Mouse (Mus musculus) forebrain, embryonic 12.5 days (tissue): ENCODE measurements around the gene Il2rb. TPM values are rescaled to one million over a fixed set of nuclear protein-coding genes. Genes with fewer than 3 reads are reported as not detected.

Source experiments
- ATAC-seq: fragments of 200-750 bp; cut with Nextera tagmentation; 2 replicates; pipeline ENCODE4 v1.8.0; 2017; ENCODE audit warnings: moderate TSS enrichment; ENCODE audit not compliant: low FRiP score
- H3K27ac ChIP-seq: fragments of 300-500 bp; sonication (generic); 2 replicates; pipeline ENCODE4 v1.5.1; 2016; ENCODE audit warnings: mild to moderate bottlenecking
- H3K27me3 ChIP-seq: fragments of 300-500 bp; sonication (generic); 2 replicates; pipeline ENCODE4 v1.6.1; 2016; ENCODE audit warnings: mild to moderate bottlenecking
- H3K36me3 ChIP-seq: fragments of 300-500 bp; sonication (generic); replicated peaks from 2 replicates; pipeline ENCODE4 v1.6.1; 2016; ENCODE audit warnings: mild to moderate bottlenecking
- H3K4me1 ChIP-seq: fragments of 300-500 bp; sonication (generic); 2 replicates; pipeline ENCODE4 v1.6.1; 2016
- H3K4me2 ChIP-seq: fragments of 300-500 bp; sonication (generic); 2 replicates; pipeline ENCODE4 v1.6.1; 2016; ENCODE audit warnings: mild to moderate bottlenecking, moderate library complexity
- H3K4me3 ChIP-seq: fragments of 300-500 bp; sonication (generic); replicated peaks from 2 replicates; pipeline ENCODE4 v1.5.1; 2016; ENCODE audit warnings: mild to moderate bottlenecking
- H3K9ac ChIP-seq: fragments of 300-500 bp; sonication (generic); 2 replicates; pipeline ENCODE4 v1.6.1; 2016; ENCODE audit warnings: mild to moderate bottlenecking
- H3K9me3 ChIP-seq: fragments of 300-500 bp; sonication (generic); 2 replicates; pipeline ENCODE4 v1.6.1; 2016
- WGBS: fragments of 180-500 bp; shearing (Covaris S2); methylation state at CpG from one replicate; pipeline ENCODE4 v1.1.7; 2016; 5-methylcytosine and 5-hydroxymethylcytosine counted together
- polyA plus RNA-seq: library from polyadenylated mRNA; unstranded; fragments of >200 nt; fragmentation: Nextera tagmentation; extraction: Ambion mirVana; gene quantifications from 2 replicates; pipeline ENCODE4 v1.2.1, GENCODE M21; 2016

Gene Il2rb
- polyA plus RNA-seq, 1 experiment from 2014 or later, result not detected

DNA sequence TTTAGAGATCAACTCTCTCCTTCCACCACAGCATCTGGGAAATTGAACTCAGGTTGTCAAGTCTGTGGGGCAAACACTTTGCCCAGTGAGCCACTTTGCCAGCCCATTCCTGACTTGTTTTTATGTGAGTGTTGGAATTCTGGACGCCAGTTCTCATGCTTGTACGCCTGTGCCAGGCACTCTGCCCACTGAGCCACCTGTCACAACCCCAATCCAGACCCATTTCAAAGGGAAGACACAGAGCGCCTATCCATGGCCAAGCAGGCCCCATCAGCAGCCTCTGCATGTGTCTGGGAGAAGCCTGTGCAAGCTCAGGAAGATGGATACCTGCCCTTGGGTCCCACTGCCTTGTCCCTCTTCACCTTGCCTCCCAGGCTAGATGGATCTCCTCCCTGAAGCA is 3.8 kb downstream of the Il2rb start:
- H3K4me3 ChIP-seq, result no peak overlapping the region
- no peak overlapping the region for H3K4me2 ChIP-seq
- H3K27ac ChIP-seq, result no peak overlapping the region
- H3K4me1 ChIP-seq, result no peaks in the 10 kb centered on the region
- no peaks in the 10 kb centered on the region for H3K36me3 ChIP-seq
- 84% methylated on average over 3 of the region's 3 CpGs for WGBS
- H3K27me3 ChIP-seq, result peaks cover 3% of the 10 kb centered on the region; the same call in 1 of the 2 replicates
- no peak overlapping the region for H3K9ac ChIP-seq
- no peak for ATAC-seq
- H3K9me3 ChIP-seq, result no peaks in the 10 kb centered on the region

DNA sequence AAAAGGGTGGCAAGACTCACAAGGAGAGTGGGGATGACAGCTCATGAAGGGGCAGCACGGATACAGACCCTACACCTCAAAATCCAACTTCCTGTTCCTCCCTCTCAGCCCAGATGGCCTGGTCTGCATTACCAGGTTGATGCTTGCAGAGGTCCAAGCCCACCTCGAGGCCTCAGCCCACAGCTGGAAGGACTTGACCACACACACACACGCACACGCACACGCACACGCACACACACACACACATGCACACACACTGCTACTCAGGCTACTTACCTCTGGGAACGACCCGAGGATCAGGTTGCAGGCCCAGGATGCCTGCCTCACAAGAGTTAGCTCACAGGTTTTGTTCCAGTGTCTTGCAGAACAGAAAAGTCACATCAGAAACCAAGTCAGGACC is 5.2 kb downstream of the Il2rb start:
- no peak for ATAC-seq
- no peak overlapping the region for H3K4me2 ChIP-seq
- no peaks in the 10 kb centered on the region for H3K4me1 ChIP-seq
- WGBS, result 80% methylated on average over 8 of the region's 8 CpGs
- peaks cover 3% of the 10 kb centered on the region; the same call in 1 of the 2 replicates for H3K27me3 ChIP-seq
- no peak overlapping the region for H3K27ac ChIP-seq
- no peak overlapping the region for H3K4me3 ChIP-seq
- H3K36me3 ChIP-seq, result no peaks in the 10 kb centered on the region
- H3K9me3 ChIP-seq, result no peaks in the 10 kb centered on the region
- no peak overlapping the region for H3K9ac ChIP-seq

DNA sequence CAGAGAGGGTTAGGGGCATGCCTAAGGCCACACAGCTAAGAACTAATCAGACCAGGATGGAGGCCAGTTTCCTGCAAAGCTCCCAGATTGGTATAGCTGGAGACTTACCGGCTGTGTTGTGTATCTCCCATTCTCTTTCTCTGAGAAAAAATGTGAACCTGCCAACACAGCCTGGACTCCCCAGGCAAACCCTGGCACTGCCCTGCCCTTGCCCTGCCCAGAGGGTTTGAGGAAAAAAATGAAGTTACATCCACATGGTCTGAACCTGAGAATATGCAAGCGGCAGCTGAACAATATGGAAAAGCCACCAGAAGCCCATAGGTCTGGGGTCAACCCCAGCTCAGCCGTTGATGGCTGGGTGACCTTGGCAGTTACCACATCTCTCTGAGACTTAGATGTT is 5.8 kb downstream of the Il2rb start:
- 90% methylated on average over 3 of the region's 3 CpGs for WGBS

DNA sequence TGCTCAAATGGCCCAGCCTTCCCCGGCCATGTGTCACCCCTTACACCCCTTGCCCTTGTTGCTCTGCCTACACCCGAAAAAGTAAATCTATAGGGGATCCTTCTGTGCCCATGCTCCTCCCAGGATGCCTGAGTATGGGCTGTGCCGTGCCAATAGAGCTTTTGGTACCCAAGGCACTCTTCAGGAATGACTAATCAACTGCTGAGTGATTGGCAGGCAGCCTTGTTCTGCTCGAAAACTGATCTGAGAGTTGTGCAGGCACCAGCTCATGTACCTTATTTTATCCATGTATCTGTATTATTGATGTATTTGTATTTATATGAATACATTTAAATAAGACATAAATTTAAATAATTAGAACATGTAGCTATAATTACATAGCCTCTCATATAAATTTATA is 8.0 kb downstream of the Il2rb start:
- H3K4me2 ChIP-seq, result no peak overlapping the region

More for the DNA sequence above, 5.8 kb downstream of the Il2rb start:
- no peak overlapping the region for H3K9ac ChIP-seq
- no peaks in the 10 kb centered on the region for H3K9me3 ChIP-seq
- H3K4me2 ChIP-seq, result no peak overlapping the region
- no peak overlapping the region for H3K27ac ChIP-seq
- H3K4me1 ChIP-seq, result no peaks in the 10 kb centered on the region
- H3K27me3 ChIP-seq, result peaks cover 3% of the 10 kb centered on the region; the same call in 1 of the 2 replicates
- H3K4me3 ChIP-seq, result no peak overlapping the region
- H3K36me3 ChIP-seq, result no peaks in the 10 kb centered on the region
- ATAC-seq, result no peak

DNA sequence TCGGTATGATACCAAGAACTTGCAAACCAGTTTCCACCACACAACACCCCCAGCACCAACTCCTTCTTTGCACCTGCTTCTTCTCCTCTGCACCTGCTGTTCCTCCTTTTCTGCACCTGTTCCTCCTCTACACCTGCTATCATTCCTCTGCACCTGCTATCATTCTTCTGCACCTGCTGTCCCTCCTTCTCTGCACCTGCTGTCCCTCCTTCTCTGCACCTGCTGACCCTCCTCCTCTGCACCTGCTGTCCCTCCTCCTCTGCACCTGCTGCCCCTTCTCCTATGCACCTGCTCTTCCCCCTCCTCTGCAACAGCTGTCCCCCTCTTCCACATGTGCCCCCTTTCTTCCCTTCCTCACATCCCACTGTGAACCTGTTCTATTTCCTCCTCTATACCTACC is 8.5 kb downstream of the Il2rb start:
- Histone ChIP-seq H3K4me3 (no peak overlapping the region), H3K9ac (no peak overlapping the region), H3K9me3 (no peaks in the 10 kb centered on the region), H3K36me3 (no peaks in the 10 kb centered on the region), H3K27me3 (peaks cover 3% of the 10 kb centered on the region; the same call in 1 of the 2 replicates), H3K4me2 (no peak overlapping the region), H3K27ac (no peak overlapping the region), H3K4me1 (no peaks in the 10 kb centered on the region)
- ATAC-seq, result no peak
- WGBS, result 88% methylated on average over 1 of the region's 1 CpGs

More for the DNA sequence above, 8.0 kb downstream of the Il2rb start:
- no peak overlapping the region for H3K9ac ChIP-seq
- H3K4me1 ChIP-seq, result no peaks in the 10 kb centered on the region
- peaks cover 3% of the 10 kb centered on the region; the same call in 1 of the 2 replicates for H3K27me3 ChIP-seq
- H3K36me3 ChIP-seq, result no peaks in the 10 kb centered on the region
- 83% methylated on average over 4 of the region's 4 CpGs for WGBS
- ATAC-seq, result no peak
- H3K27ac ChIP-seq, result no peak overlapping the region
- H3K9me3 ChIP-seq, result no peaks in the 10 kb centered on the region
- H3K4me3 ChIP-seq, result no peak overlapping the region

DNA sequence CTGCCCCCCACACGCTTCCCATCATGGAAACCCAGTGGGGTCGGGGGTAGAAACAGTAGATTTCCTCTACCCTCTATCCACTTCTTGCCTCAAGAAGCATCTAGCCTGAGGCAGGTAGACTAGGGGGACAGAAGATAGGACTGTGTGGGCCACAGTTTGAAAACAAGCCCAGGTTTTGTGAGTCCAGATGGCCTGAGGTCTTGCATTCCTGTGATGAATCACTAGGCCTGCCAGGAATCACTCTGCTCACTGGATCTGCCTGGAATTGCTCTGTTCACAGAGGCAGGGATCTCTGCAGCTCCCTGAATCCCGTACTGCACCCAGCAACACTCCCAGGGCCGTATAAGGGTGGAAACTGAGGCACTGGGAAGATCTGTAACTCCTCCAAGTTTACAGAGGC is 11.8 kb downstream of the Il2rb start:
- 78% methylated on average over 4 of the region's 4 CpGs for WGBS
- no peak overlapping the region for H3K9ac ChIP-seq
- ATAC-seq, result no peak
- no peaks in the 10 kb centered on the region for H3K9me3 ChIP-seq
- no peak overlapping the region for H3K4me3 ChIP-seq
- H3K27me3 ChIP-seq, result peaks cover 3% of the 10 kb centered on the region; the same call in 1 of the 2 replicates
- H3K36me3 ChIP-seq, result no peaks in the 10 kb centered on the region
- no peak overlapping the region for H3K27ac ChIP-seq
- H3K4me2 ChIP-seq, result no peak overlapping the region
- no peaks in the 10 kb centered on the region for H3K4me1 ChIP-seq

DNA sequence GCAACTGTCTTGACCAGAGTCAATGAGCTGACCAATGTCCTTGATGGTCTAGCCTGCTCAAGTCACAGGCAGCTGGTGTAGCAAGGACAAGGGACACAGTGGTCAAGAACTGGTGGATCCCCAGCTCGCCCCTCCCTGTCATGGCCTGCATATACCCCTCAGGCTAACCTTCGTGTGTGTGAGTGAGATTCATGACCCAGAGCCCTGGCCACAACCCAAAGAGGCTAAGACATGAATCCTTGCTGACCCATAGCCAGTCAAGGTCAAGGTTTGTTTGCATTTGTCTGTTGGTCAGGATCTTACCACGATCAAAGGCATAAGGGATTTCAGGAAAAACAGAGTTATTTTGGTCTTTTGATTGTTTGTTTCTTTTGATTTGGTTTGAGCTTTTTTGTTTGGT is 12.6 kb downstream of the Il2rb start:
- WGBS, result 71% methylated on average over 3 of the region's 3 CpGs
- no peak overlapping the region for H3K4me3 ChIP-seq
- no peaks in the 10 kb centered on the region for H3K36me3 ChIP-seq

DNA sequence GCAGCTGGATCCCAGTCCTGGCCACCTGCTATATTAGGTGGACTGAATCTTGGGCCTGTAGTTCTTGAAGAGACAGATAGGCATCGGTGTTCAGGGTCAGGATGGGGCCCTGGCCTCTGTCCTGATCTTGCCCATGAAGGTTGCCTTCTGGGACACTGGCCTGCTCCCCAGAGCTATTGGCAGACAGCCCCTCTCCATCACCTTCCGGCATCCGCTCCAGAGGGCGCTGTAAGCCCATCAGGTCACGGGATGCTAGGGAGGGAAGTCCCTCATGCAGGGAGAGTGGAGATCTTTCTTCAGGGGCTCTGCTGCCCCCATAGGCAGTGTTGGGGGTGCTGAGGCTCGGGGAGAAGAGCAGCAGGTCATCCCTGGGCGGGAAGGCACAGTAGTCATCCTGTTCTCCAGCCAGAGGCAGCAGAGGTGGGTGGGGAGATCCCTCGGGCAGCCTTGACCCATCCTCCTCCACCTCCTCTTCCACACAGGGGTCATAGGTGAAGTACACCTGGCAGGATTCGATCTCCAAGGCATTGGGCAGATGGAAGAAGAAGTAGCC is 13.5 kb downstream of the Il2rb start:
- peaks cover 2% of the 10 kb centered on the region; the same call in 1 of the 2 replicates for H3K27me3 ChIP-seq
- H3K9ac ChIP-seq, result no peak overlapping the region
- H3K4me3 ChIP-seq, result no peak overlapping the region
- H3K9me3 ChIP-seq, result no peaks in the 10 kb centered on the region
- H3K36me3 ChIP-seq, result no peaks in the 10 kb centered on the region
- H3K4me1 ChIP-seq, result no peaks in the 10 kb centered on the region
- no peak overlapping the region for H3K27ac ChIP-seq
- no peak overlapping the region for H3K4me2 ChIP-seq
- 43% methylated on average over 9 of the region's 9 CpGs for WGBS
- no peak for ATAC-seq

More for the DNA sequence above, 12.6 kb downstream of the Il2rb start:
- H3K27me3 ChIP-seq, result peaks cover 3% of the 10 kb centered on the region; the same call in 1 of the 2 replicates
- no peak for ATAC-seq
- H3K9ac ChIP-seq, result no peak overlapping the region
- no peak overlapping the region for H3K27ac ChIP-seq
- H3K4me2 ChIP-seq, result no peak overlapping the region
- H3K9me3 ChIP-seq, result no peaks in the 10 kb centered on the region
- H3K4me1 ChIP-seq, result no peaks in the 10 kb centered on the region

DNA sequence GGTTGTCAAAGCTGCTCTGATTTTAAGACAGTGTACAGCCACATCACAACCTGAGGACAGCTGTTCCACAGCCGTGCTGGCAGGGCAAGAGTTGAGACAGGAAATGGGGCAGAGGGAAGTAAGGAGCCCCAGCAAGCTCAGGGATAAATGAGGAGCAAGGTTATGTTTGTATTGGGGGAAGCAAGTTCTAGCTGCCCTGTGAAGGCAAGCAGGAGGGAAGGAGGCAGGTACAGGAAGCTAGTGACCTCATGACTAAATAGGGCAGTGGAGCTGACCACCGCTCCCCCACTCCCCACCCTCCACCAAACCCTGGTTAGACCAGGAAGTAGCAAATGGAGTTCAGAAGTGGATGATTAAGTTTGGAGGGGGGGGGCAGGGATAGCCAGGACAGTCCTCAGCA is 14.1 kb downstream of the Il2rb start:
- 93% methylated on average over 2 of the region's 2 CpGs for WGBS
- H3K36me3 ChIP-seq, result no peaks in the 10 kb centered on the region
- H3K4me1 ChIP-seq, result no peaks in the 10 kb centered on the region
- no peak overlapping the region for H3K9ac ChIP-seq
- H3K4me3 ChIP-seq, result no peak overlapping the region
- H3K27me3 ChIP-seq, result peaks cover 3% of the 10 kb centered on the region; the same call in 1 of the 2 replicates
- no peak for ATAC-seq
- H3K27ac ChIP-seq, result no peak overlapping the region
- no peaks in the 10 kb centered on the region for H3K9me3 ChIP-seq
- no peak overlapping the region for H3K4me2 ChIP-seq

DNA sequence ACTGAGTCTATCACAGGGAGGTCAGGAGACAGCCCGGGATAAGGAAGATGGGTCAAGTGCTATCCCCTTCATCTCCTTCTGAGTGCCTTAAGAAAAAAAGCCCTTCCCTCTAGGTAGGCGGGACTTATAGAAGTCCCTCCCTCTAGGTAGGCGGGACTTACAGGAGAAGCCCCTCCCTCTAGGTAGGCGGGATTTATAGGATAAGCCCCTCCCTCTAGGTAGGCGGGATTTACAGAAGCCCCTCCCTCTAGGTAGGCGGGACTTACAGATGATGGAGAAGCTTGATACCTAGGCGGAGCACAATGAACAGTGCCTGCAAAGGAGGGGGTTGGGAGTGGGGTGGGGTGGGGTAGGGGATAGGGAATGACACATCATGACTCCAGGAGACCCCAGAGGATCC is 15.0 kb downstream of the Il2rb start:
- 80% methylated on average over 7 of the region's 7 CpGs for WGBS
- peaks cover 9% of the 10 kb centered on the region; the same call in 1 of the 2 replicates for H3K27me3 ChIP-seq

DNA sequence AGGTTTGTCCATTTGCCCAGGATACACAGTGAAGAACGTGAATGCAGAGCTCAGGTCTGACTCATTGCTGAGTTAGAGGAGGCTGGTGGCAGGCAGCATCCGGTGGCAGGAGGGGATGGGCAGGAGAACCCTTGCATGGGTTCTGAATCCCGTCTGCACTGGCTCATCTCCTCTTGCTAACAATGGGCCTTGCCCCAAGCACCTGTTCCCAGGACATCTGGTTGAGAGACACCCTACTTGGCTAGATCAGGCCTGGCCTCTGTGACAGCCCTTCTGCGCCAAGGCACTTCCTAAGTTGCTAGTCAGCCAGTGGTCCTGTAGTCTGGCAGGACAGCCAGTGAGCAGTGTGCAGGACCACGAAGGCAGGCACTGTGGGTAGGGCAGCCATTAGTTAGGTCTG is 15.6 kb downstream of the Il2rb start:
- no peak overlapping the region for H3K27ac ChIP-seq
- ATAC-seq, result no peak
- peaks cover 9% of the 10 kb centered on the region; the same call in 1 of the 2 replicates for H3K27me3 ChIP-seq
- H3K4me3 ChIP-seq, result no peak overlapping the region
- no peaks in the 10 kb centered on the region for H3K9me3 ChIP-seq
- no peak overlapping the region for H3K4me2 ChIP-seq
- 85% methylated on average over 5 of the region's 5 CpGs for WGBS
- no peaks in the 10 kb centered on the region for H3K4me1 ChIP-seq
- H3K9ac ChIP-seq, result no peak overlapping the region
- no peaks in the 10 kb centered on the region for H3K36me3 ChIP-seq

More for the DNA sequence above, 15.0 kb downstream of the Il2rb start:
- H3K27ac ChIP-seq, result no peak overlapping the region
- ATAC-seq, result no peak
- no peaks in the 10 kb centered on the region for H3K9me3 ChIP-seq
- H3K9ac ChIP-seq, result no peak overlapping the region
- no peaks in the 10 kb centered on the region for H3K36me3 ChIP-seq
- no peaks in the 10 kb centered on the region for H3K4me1 ChIP-seq
- H3K4me2 ChIP-seq, result no peak overlapping the region
- no peak overlapping the region for H3K4me3 ChIP-seq

DNA sequence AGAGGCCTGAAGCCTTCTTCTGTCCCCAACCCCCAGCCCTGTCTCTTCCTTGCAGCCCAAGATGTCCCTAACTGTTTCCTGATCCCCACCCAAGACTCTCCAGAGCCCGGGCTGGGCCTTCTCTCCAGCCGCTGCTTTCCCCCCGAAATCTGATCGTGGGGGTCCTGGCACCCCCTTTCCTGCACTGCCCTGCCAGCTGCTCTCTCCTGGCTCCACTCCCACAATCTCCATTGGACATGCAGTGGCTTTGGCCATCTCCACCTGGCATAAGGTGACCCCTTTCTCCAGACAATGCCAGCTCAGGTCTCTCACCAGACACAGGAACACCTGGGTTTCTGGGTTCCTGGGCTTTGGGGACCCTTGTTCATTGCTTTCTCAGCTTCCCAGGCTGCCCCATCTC is 17.0 kb downstream of the Il2rb start:
- Histone ChIP-seq H3K9me3 (no peaks in the 10 kb centered on the region), H3K36me3 (no peaks in the 10 kb centered on the region), H3K27ac (no peak overlapping the region), H3K9ac (no peak overlapping the region), H3K27me3 (peaks cover 9% of the 10 kb centered on the region; the same call in 1 of the 2 replicates), H3K4me1 (no peaks in the 10 kb centered on the region), H3K4me3 (no peak overlapping the region), H3K4me2 (no peak overlapping the region)
- 84% methylated on average over 4 of the region's 4 CpGs for WGBS
- ATAC-seq, result no peak

DNA sequence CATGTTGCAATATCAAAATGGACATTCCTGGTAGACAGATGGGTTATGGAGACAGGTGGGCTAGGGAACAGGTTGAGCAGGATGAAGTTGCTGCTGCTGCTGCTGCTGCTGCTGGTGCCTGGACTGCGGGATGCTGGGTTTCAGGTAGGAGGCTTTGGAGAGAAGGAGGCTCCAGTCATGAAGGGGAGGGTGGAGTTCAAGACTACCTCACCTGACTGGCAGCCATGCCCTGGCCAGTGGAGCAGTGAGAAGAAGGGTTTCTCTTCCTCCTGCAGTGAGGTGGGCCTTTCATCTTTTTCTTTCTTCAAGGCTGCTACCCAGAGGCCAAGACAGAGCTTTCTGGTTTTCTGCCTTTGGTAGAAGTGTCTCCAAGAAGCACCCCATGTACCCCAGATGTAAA is 18.2 kb downstream of the Il2rb start:
- H3K4me2 ChIP-seq, result no peak overlapping the region
- 77% methylated on average over 1 of the region's 1 CpGs for WGBS

More for the DNA sequence above, 18.2 kb downstream of the Il2rb start:
- Histone ChIP-seq H3K27ac (no peak overlapping the region), H3K9ac (no peak overlapping the region), H3K4me3 (no peak overlapping the region), H3K27me3 (peaks cover 9% of the 10 kb centered on the region; the same call in 1 of the 2 replicates), H3K4me1 (no peaks in the 10 kb centered on the region), H3K9me3 (no peaks in the 10 kb centered on the region), H3K36me3 (no peaks in the 10 kb centered on the region)
- ATAC-seq, result no peak
